Mouse (Mus musculus) heart, postnatal 0 days (tissue): ENCODE measurements at regions not wholly inside any gene's neighbourhood (a gene's known extent, or its start where the extent isn't known, plus 50 kb on each side); places are given as distances from the start of the nearest gene placed in this dataset.

Source experiments
- CTCF ChIP-seq: IDR thresholded peaks from 2 replicates; pipeline ENCODE4 v1.5.1; 2016; ENCODE audit warnings: antibody characterized with exemption, control low read depth, low read depth
- EP300 ChIP-seq: IDR thresholded peaks from 2 replicates; pipeline ENCODE4 v1.6.1; 2016; ENCODE audit warnings: antibody characterized with exemption, low read depth

DNA sequence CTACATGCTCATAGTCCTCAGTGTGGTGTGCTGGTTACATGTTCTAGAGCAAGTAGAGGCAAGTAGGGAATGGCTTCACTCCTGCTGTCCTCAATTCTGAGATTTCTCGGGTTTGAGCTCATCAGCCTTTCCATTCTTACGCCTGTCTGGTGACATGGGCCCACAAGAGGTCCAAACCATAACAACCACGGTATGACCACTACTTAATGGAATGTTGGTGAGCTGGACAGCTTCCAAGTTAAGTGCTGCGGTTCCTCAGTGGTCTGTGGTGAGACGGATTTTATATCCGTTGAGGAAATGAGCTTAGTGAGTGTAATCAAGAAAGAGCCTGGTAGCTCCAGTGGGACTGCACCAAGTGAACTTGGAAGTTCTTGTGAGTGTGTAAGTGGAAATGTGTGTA lies 381.6 kb downstream of the 1810013L24Rik start:
- no peak for TF ChIP-seq CTCF
- no peak for TF ChIP-seq EP300
